Mouse (Mus musculus): ENCODE data around the gene Ermp1.

The Ermp1 gene

DNA sequence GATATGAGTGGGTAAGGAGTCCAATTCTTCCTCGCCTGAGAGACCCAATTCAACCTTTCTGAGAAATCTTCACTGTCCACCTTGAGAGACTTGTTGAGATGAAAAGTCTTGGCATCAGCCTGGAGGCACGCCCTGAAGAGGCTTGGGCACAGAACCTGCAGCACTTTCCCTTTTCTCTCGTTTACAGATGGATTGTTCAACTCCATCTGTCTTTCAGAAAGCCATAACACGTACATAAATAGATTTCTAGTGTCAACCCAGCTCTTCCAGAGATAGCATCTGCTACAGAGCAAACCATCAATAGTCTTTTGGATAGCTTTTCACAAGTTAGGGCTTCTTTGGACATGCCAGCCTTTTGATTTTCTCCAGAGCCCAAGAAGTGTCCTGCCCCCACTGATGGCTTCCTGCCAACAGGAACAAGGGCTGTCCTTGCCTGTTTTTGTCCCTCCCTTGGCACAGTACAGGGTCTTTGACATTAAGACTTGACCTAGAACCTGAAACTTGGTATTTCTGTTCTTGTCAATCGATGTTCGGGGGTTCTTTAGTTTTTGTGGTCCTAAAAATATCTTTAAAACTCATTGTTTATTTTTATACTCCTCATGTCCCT, 13.9 kb upstream of the Ermp1 start:
- no peak for DNase-seq (ENCODE audit: low read depth)

DNA sequence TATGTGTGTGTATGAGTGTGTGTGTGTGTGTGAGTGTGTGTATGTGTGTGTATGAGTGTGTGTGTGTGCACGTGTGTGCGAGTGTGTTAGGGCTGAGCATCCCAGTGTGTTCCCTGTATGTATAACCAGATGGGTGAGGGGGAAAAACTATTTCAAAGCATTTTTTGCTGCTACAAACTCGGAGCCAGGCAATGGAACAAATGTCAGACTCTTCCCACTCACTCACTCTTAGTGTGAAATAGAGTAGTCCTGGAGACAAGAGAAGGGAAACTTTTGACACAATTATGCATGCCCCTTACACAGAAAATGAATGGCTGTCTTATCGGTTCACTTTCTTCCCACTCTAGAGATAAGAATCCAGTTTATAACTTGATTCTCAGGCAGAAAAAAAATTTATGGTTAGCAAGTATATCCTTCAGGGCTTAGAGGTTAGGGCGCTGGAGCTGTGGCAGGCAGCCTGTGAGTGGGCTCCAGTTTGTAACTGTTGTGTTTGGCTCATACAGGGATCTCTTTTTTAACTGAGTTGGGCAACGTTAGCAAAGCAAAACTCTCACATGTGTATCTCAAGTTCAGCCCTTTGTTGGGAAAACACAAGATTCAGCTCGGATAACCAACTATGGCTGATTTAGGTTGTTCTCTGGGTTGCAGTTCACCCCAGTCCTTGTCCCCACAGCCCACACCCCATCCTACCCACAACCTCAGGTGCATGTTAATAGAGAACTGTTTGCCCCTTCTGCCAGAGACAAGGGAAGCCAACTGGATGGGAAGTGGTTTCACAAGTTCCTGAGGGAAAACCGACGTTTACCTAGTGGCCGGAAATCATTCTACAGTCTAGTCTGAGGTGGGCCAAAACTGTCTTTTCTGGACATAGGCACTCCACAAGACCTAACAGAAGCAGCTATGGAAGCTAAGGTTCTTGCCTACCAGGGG, 12.9 kb upstream of the Ermp1 start:
- no peak for DNase-seq (ENCODE audit: low read depth)

- DNase-seq (ENCODE audit: low read depth) = no peak
These were observed 11.5 kb upstream of the Ermp1 start for GRCm38 (mm10) chr19:29659705-29660104.

DNA sequence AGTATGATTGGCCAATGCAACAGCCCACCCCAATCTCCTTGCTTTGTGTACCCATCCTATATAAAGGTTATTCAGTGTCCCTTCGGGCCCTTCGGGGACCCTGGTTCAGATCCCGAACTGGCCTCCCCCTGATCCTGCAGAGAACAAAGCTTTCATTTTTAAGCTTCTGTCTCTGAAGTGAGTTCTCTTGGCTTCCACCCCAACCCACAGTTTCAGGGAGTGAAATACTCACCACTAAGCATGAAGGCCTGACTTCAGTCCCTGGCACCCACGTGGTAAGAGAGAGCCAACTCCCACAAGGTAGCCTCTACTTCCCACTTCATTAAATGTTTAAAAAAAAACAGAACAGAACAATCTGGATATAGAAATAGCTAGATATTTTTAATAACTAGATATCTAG, 10.6 kb upstream of the Ermp1 start:
- DNase-seq (ENCODE audit: low read depth) = no peak

DNA sequence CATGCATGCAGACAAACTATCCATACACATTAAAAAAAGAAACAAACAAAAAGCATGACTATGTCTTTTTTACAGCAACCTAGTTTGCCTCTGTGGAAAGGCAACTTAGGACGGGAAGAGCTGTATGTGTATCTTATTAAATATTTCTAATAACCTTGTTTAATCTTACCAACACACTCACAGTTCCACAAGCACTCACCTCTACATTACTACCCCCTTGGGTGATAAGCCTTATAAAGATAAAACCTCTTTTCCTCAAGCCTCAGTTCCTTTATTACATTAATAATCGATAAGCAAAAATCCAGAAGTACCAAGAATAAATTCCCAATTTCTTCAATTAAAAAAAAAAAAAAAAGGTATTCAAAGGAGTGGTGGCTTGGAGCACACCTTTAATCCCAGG, 9.3 kb upstream of the Ermp1 start:
- DNase-seq (ENCODE audit: low read depth) = no peak

GRCm38 (mm10) chr19:29657033-29657432, 8.8 kb upstream of the Ermp1 start:
- no peak for DNase-seq (ENCODE audit: low read depth)

DNA sequence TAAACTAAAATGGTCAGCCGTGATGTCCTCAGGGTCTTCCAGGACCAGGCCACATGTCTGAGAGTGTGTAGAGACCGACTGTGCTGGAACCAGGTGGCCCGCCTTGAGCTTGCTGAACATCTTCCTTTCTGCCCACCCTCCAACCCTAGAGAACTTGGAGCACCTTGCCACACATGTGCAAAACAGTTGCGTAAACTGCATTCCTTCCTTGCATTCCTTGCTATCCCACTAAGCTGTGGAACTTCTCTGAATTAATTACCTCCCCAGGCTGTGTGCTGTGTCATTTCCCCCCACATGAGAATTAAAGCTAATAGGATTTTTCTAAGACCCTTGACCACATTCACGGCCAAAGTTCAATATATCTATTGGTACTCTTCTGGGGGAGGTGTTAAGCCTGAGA, 8.4 kb upstream of the Ermp1 start:
- no peak for DNase-seq (ENCODE audit: low read depth)

DNA sequence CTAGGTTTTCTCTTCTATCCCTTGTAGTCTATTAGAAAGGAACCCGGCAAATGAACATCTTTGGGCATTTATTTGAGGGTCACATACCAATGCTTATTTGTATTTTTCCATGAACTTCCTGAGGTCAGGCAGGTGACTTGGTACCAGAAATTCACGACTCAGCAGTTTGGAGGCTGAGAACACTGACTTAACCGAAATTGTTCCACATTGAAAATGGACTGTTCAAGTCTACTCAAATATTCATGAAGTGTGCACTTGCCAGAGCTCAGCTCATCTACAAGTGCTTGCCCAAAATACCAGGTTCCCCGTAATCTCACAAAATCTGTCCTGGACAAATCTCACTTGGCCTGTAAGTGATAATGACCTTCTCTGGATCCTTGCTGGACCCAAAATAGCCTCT, 7.8 kb upstream of the Ermp1 start:
- no peak for DNase-seq (ENCODE audit: low read depth)

- no peak for DNase-seq (ENCODE audit: low read depth)
These were observed 6.9 kb upstream of the Ermp1 start for GRCm38 (mm10) chr19:29655148-29655547.

DNA sequence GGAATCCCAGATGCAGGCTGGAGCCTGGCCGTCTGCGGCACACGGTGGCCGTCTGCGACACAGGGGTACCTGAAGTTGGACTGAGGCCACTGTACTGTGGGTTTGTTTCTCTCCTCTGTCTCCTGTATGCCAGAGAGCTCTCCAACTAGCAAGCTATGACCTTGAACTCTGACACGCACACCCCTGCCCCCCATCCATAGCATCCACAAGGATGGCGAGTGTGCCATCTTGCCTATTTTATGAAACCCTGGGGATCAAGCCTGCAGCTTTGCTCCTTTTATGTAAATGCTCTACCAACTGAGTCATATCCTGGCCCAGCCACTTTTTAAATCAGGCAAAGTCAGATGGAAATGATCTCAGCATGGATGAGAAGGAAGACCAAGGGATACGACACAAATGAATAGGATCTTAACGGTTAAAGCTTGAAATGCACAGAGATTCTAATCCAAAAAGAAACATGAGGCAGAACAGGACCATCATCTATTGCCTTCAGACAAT, 5.6 kb upstream of the Ermp1 start:
- no peak for DNase-seq (ENCODE audit: low read depth)

- DNase-seq (ENCODE audit: low read depth) = peak; percentile 62
These were observed 1.5 kb upstream of the Ermp1 start for GRCm38 (mm10) chr19:29649683-29650082.

GRCm38 (mm10) chr19:29648550-29648914, 317 bp upstream of the Ermp1 start:
- DNase-seq (ENCODE audit: low read depth) = no peak

- no peak for DNase-seq (ENCODE audit: low read depth)
These were observed 3.5 kb downstream of the Ermp1 start for GRCm38 (mm10) chr19:29644747-29645146.

DNA sequence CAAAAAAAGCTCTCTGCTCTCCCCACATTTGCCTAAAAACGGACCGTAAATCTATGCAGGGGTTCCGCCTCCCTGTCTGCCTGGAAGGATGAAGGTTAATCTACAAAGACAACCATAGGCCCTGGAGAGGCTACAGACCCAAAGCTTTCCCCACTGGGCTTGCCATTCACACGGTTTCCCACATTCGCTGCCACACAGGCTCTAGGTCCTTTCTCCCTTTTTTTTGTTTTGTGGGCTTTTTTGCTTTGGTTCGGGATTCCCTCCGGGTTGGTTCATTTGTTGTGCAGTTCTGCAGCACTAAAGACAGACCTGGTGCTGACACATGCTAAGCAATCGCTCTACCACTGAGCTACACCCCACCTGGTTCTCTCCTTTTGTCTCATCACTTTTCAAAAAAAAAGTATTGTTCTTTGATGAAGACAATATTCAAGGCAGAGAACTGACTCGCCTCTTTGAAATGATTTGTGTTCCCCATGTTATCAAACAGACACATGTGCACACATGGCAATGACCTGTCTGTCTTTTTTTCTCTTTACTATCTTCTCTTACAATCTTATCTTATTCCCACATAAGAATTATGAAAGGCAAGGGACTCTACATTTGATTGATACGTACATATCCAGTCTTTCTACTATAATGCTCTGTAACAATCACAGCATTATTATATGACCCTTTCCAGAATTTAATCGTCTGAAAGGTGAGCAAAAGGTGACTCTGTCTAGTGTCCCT, 4.9 kb downstream of the Ermp1 start:
- DNase-seq (ENCODE audit: low read depth) = no peak

DNA sequence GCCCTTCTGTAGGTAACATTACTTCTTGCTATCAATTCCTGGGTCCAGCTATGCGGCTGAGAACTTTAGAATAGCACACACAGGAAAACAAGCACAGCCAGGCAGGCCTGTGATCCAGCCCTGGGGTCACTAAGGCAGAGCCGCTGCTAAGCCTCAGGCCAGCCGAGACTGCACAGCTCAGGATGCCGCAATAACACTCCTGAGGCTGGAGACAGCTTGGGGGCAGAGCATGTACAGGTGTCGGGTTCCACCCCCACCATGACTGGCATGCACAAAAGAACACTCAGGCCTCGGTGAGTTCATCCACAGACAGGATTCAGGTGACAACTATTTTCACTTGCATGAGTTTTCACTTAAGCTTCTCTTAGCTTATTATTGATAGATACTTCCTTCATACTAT, 6.0 kb downstream of the Ermp1 start:
- no peak for DNase-seq (ENCODE audit: low read depth)

DNA sequence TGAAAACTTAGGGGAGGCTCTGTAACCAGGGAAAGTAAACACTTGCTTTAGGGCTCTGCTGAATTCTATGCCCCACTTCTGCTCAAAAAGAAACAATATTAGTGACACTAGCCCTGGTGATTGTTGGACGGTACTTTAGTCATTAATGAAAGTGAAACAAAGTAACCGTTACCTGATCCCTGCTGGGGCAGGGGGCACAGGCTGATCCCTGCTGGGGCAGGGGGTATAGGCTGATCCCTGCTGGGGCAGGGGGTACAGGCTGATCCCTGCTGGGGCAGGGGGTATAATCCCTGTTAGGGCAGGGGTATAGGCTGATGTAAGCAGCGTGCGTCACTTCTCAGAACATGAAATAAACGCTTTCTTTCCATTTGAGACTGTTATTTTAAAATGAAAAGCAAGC, 6.7 kb downstream of the Ermp1 start:
- DNase-seq (ENCODE audit: low read depth) = no peak

GRCm38 (mm10) chr19:29641055-29641454, 7.2 kb downstream of the Ermp1 start:
- DNase-seq (ENCODE audit: low read depth) = no peak

GRCm38 (mm10) chr19:29612102-29612501, 36.1 kb downstream of the Ermp1 start:
- no peak for DNase-seq (ENCODE audit: low read depth)

DNA sequence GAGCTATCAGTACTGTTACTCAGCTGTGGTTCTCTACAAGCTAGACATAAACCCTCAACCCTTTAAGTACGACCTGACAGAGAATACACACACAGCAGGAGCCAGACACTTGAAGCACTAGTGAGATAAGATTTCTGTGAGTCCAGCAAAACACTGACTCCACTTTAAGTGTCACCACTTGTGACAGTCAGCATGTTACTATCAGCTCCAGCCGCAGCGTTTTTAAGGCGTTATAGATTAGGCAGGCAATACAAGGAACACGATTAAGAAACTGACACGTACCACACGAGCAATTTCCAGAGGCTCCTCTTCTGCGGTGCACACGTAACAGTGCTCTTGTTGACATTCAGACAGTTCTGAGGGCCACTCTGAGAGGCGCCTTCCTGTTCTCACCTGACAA, 37.3 kb downstream of the Ermp1 start:
- DNase-seq (ENCODE audit: low read depth) = peak; percentile 50

GRCm38 (mm10) chr19:29608212-29608611, 40.0 kb downstream of the Ermp1 start:
- no peak for DNase-seq (ENCODE audit: low read depth)

DNA sequence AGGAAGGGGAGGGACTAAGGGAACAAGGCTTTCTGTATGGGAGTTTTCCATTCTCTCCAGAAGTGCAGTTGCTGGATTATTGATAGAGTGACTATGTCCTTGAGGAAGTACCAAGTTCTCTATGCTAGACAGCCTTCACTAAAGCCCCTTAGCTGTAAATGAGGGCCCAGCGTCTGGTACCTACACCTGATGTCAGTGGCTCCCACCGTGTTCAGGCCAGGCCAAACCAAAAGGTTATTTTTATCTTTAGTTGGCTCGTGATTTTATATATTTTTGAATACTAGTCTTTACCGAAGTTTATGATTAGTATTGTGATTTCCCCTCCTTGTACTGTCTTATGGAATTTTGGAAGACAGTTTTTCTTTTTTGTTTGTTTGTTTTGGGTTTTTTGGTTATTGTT, 40.7 kb downstream of the Ermp1 start:
- DNase-seq (ENCODE audit: low read depth) = no peak

GRCm38 (mm10) chr19:29604653-29605052, 43.6 kb downstream of the Ermp1 start:
- no peak for DNase-seq (ENCODE audit: low read depth)

All from c-Kit-positive CD71-positive TER-119-negative erythroid progenitor cells, embryonic 14.5 days (primary cell).